Mouse (Mus musculus) MN1 (cell line): ENCODE data around the gene Olfr586.

Experiments used
- DNase-seq: peaks from one replicate; pipeline ENCODE4 v3.0.0-alpha.2; 2016; ENCODE audit warnings: low spot score

Gene Olfr586

GRCm38 (mm10) chr7:103125538-103125937 lies at the start of gene Olfr586:
Gene Olfr586 (minus strand): TSS chr7:103125638.
- no peak for DNase-seq

GRCm38 (mm10) chr7:103169697-103170096 lies 44.3 kb upstream of the Olfr586 start:
- no peak for DNase-seq

GRCm38 (mm10) chr7:103156256-103156655 lies 30.8 kb upstream of the Olfr586 start, which contains the start of gene Olfr589:
Gene Olfr589 (minus strand): TSS chr7:103156356.
- DNase-seq, result no peak

- DNase-seq, result no peak
Observed at GRCm38 (mm10) chr7:103140579-103140978, 15.1 kb upstream of the Olfr586 start, which contains the start of gene Olfr588-ps1. Gene Olfr588-ps1 (plus strand): TSS chr7:103140879.

GRCm38 (mm10) chr7:103119406-103119805 lies 6.0 kb downstream of the Olfr586 start:
- peak; percentile 19 for DNase-seq

GRCm38 (mm10) chr7:103097420-103097819 lies 28.0 kb downstream of the Olfr586 start, which contains the start of gene Olfr585:
Gene Olfr585 (plus strand): TSS chr7:103097720.
- DNase-seq, result no peak

DNA sequence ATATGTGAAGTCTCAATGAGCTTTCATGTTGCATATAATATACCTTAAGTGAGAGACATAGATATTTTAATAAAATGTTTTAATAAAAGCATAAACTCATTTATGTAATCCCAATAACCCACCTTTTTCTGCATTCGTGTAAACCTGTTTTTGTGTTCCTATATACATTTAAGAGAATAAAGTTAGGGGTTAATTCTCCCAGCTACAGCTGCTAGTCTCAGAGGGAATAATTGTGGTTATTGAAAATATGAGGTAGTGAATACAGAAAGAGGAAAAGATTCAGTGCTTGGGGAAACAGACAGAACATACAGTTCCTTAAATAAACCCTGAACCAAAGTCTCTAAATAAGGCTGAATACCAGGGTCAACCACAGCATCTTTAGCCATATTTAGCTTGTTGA lies 43.9 kb downstream of the Olfr586 start, which contains the start of gene Olfr584:
Gene Olfr584, plus strand, starts transcription at position 301 of the 400 bp plus-strand sequence.
- no peak for DNase-seq
